Mouse (Mus musculus): ENCODE data around the gene Pofut1.

- TF ChIP-seq POLR2A (IDR thresholded peaks at IDR 0.05; ENCODE audit: borderline replicate concordance, extremely low read depth, insufficient read depth, insufficient read length, poor library complexity, severe bottlenecking), result no peak
- TF ChIP-seq CTCF (IDR thresholded peaks at IDR 0.05; ENCODE audit: borderline replicate concordance, extremely low read depth, insufficient read depth, insufficient read length), result no peak
Measured at GRCm38 (mm10) chr2:153286524-153286923, 45.2 kb downstream of the Pofut1 start.

Measured in brain, embryonic 14.5 days (tissue).